Mouse (Mus musculus) layer of hippocampus, adult 9-10 months (tissue): ENCODE results near the gene Zfp384.

Experiments used
- DNase-seq: peaks from one replicate; pipeline ENCODE4 v3.0.0; 2022; ENCODE audit warnings: low spot score

Zfp384 gene

DNA sequence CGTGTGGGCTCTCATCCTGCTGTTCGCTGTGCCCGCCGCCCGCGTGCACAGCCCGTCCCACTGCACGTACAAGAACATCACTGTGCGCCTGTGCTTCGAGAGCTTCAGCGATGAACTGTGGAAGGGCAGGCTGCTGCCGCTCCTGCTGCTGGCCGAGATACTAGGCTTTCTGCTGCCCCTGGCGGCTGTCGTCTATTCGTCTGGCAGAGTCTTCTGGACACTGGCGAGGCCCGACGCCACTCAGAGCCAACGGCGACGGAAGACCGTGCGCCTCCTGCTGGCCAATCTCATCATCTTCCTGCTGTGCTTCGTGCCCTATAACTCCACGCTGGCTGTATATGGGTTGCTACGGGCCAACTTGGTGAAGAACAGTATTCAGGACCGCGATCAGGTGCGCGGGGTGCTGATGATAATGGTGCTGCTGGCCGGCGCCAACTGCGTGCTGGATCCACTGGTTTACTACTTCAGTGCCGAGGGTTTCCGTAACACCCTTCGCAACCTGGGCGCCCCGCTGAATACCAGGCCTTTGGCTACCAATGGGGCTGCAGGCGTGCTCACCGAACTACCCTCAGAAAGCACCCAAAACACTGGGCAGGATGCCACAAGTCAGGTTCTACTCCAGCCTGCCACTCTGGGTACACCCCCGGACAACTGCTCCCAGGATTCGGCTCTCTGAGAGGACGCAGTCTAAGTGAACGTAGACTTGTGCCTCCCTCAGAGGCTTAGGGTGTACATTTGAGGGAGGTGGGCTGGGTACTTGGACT, 73.0 kb downstream of the Zfp384 start:
- DNase-seq = no peak

GRCm38 (mm10) chr6:125082801-125083386, 73.9 kb downstream of the Zfp384 start:
- DNase-seq = no peak

GRCm38 (mm10) chr6:125084424-125084823, 75.5 kb downstream of the Zfp384 start:
- DNase-seq = peak; percentile 72
